Mouse (Mus musculus) gastrocnemius, adult 2 months (tissue): ENCODE measurements at regions not wholly inside any gene's neighbourhood (a gene's known extent, or its start where the extent isn't known, plus 50 kb on each side); places are given as distances from the start of the nearest gene placed in this dataset.

ENCODE experiments used
- DNase-seq: peaks from one replicate; pipeline ENCODE4 v3.0.0; 2022
- H3K27ac ChIP-seq: fragments of 200-600 bp; 2 replicates; pipeline ENCODE4 v1.8.1; 2022; ENCODE audit warnings: mild to moderate bottlenecking
- H3K4me3 ChIP-seq: fragments of 200-600 bp; 2 replicates; pipeline ENCODE4 v1.8.1; 2022; ENCODE audit warnings: mild to moderate bottlenecking, moderate library complexity
- CTCF ChIP-seq: fragments of 200-600 bp; IDR thresholded peaks from 2 replicates; pipeline ENCODE4 v1.8.1; 2022; ENCODE audit warnings: antibody characterized with exemption, mild to moderate bottlenecking, moderate library complexity
- intact Hi-C: fragments of 180-260 bp; cut with DNase I; formaldehyde crosslinking; loops from one replicate; pipeline ENCODE4 v1.15.1; 2025

DNA sequence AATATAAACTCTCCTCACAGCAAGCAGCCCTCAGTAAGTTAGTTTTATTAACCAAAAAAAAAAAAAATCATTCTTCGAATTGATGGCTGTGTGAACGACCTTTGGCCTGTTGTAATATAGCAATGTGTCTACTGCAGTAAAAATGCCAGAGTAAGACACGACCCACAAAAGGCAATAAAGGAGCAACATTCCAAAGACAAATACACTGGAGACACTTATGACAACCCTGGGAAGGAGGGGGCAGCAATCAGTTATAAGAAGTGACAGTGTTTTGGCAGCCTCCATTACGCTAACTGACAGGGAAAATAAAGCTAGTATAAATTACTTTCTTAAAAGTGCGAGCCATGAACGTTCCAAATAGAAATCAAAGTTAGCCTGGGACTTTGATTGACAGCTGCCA lies 185.9 kb upstream of the Ap5m1 start:
- intact Hi-C loops, result no loop called here
- no peak overlapping the region for H3K27ac ChIP-seq
- no peak for DNase-seq
- TF ChIP-seq CTCF, result no peak
- H3K4me3 ChIP-seq, result no peak overlapping the region

DNA sequence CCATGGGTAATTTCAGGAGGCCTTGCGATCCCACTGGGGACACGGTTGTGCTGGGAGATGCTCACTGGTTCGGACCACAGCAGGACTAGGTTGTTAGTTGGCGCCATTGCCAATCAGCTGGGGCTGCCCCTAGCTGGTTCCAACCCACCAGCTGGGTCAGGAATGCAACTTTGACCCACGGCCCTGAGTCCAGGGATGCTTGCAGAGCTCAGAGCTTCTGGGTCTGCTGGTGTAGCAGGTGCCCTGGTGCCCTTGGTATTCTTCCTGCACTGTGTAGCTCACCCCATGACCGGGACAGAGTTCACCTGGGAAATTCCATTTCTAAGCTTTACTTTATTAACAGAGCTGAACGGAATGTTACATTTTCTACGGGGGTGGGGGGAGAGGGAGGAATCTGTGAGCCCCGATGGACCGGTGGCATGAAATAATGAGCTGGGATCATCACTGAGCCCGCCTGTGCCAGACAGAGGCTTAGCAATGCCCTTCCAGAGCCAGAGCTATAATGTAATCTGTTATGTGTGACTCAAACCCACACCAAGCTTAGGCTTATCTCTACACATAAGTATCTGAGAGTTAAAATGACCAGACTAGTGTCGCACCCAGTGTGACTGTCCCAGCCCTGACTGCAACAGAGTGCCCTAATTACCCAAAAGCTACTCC lies 187.8 kb upstream of the Ap5m1 start:
- intact Hi-C loops, result no loop called here
- DNase-seq, result no peak
- Histone ChIP-seq H3K4me3 (no peak overlapping the region), H3K27ac (no peak overlapping the region)
- TF ChIP-seq CTCF, result no peak

DNA sequence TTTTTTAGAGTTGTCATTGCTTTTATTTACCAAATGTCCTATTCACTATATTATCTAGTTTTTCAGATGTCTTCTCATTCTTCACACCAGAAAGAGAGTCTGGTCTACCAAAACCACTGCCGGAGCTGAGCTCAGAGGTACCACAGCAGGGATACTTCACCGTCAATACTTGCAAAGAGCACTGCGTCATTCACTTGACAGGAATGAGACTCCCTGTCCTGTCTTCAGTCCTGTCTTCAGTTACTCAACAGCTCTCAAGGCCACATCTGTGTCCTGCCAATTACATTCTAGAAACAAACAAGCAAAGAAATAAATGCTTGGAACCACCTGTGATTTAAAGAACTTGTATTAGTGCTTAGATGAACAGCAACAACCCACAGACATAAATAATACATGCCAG lies 194.6 kb upstream of the Ap5m1 start:
- intact Hi-C loops, result no loop called here
- no peak for TF ChIP-seq CTCF

DNA sequence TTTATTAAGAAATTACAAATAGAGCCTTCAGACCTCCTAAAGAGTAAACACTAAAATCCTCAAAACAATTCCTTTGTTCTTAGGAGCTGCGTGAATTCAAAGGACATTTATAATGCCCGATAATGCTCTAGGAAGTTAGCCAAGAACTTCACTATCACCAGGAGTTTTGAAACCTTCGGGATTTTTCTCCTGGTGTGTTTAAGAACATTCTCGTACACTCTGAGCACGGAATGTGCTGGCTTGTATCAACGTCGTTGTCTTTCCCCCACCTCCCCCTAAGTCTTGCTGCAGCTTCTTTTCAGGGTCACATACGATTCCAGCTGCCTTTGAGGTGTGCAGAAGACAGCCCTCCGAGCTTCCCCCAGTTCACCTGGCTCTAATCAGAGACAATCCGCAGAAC lies 195.9 kb upstream of the Ap5m1 start:
- Histone ChIP-seq H3K4me3 (no peak overlapping the region), H3K27ac (no peak overlapping the region)
- intact Hi-C loops, result no loop called here
- no peak for DNase-seq
- TF ChIP-seq CTCF, result no peak

More for the DNA sequence above, 194.6 kb upstream of the Ap5m1 start:
- DNase-seq, result no peak
- Histone ChIP-seq H3K27ac (no peak overlapping the region), H3K4me3 (no peak overlapping the region)

DNA sequence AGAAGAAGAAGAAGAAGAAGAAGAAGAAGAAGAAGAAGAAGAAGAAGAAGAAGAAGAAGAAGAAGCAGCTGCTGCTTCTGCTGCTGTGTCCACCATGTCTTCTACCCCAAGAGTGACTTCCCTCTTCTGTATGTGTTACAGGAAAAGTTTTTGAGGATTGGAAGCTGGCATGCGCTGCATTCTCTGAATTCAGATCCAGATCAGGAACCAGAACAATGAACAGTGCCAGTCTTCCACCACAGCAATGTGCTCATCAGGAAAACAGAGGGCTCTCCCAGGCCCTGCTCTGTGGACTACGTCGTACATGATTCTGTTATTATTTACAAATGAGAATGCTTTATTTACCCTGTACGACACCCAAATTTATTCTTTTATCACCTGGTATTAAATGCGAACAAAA lies 181.8 kb upstream of the Otx2 start:
- TF ChIP-seq CTCF, result no peak
- Histone ChIP-seq H3K4me3 (no peak overlapping the region), H3K27ac (no peak overlapping the region)
- DNase-seq, result no peak
- intact Hi-C loops, result no loop called here

DNA sequence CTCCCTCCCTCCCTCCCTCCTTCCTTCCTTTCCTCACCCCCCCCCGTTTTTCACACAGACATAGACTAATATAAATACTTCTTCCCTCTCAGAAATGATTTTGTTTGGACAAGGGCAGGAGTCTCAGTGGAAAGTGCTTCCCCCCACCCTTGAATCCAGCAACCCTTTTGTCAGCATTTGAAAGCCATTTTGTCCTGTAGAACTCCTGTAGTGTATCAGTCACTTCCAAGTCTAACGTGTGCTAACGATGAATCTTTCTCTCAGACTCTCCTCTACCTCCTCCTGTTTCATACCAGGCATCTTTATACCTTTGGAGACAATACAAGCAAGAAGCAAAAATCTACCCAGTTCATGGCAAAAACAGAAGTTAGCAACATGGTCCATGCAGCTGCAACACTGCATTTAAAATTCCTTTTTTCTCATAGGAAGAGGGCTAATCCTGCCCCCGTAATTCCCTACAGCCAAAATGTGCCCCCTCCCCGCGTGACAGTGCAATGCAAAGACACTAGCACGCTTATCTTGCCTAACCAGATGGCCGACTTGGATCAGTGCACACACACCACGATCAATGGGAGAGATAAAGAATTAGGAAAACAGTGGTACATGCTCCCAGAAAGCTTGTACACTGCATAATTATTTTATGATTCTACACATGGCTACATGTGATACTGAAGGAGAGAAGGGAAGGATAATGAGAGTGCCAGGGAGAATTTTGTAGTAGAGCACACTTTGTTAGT lies 180.7 kb upstream of the Otx2 start:
- TF ChIP-seq CTCF, result no peak
- intact Hi-C loops, result no loop called here
- Histone ChIP-seq H3K4me3 (no peak overlapping the region), H3K27ac (no peak overlapping the region)
- DNase-seq, result no peak

DNA sequence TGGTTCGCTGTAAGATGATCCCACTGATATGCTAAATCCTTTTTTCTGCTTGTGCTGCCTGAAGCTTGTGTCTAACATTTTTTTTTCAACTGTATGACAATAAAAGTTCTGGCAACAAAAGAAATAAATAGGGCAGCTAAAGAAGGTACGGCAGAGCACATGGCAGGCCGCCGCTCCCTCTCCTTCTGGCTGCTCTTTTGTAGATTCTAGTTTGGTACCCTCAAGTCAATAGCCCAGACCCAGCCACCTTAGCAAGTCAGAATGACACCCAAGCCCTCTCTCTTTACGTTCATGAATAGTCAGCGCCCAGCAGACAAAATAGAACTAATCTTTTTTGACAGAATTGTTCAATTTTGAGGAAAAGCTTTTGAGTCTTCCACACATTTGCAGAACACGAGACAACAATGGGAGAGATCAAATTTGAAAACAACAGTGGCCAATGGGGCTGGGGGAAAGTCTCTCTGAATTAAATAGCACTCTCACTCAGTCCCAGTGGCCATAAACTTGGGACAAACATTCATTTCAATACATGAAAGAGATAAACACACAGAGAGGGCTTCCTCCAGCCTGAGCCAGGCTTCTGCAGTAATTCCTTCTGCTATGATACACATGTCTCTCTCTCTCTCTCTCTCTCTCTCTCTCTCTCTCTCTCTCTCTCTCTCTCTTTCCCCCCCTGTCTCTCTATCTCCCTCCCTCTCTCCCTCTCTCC lies 180.0 kb upstream of the Otx2 start:
- intact Hi-C loops, result no loop called here
- no peak overlapping the region for H3K27ac ChIP-seq
- TF ChIP-seq CTCF, result no peak
- no peak for DNase-seq
- H3K4me3 ChIP-seq, result no peak overlapping the region

DNA sequence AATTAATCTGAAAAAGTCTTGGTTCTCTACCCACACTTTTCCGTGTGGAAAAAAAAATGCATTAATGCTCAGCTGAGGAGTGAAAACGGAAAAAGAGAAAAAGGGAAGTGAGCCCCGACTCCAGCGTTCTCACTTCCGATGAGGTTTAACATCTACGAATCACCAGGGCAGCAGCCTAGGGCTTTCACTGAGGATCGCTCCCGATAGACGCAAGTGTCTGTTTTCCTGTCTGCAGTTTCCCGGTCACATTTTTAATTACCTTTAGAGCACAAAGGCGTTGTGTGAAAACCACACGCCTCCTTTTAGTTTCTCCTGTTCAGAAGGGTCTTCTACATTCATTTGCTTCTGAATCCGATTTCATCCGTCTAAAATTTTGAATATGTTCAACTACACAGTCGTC lies 179.2 kb upstream of the Otx2 start:
- no peak for DNase-seq
- intact Hi-C loops, result no loop called here
- H3K27ac ChIP-seq, result no peak overlapping the region
- no peak for TF ChIP-seq CTCF
- H3K4me3 ChIP-seq, result no peak overlapping the region

DNA sequence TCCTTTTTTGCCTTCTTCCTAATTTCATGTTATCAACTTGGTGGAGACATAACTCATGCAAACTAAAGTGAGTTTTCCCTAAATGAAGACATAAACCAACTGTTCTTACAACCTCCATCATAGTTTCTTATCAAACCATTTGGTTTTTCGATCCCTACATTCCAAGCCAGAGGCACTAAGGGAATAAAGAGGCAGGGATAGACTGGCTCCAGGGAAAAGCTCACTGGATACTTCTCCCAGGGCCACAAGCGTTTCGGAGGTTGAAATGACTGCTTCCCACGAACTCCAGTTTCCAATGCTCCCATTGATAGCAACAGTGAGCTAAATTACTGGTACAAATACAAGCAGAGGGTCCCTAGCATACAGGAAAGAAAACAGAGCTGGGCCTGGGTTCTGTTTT lies 178.4 kb upstream of the Otx2 start:
- no peak for TF ChIP-seq CTCF
- intact Hi-C loops, result no loop called here
- no peak for DNase-seq
- Histone ChIP-seq H3K4me3 (no peak overlapping the region), H3K27ac (no peak overlapping the region)

DNA sequence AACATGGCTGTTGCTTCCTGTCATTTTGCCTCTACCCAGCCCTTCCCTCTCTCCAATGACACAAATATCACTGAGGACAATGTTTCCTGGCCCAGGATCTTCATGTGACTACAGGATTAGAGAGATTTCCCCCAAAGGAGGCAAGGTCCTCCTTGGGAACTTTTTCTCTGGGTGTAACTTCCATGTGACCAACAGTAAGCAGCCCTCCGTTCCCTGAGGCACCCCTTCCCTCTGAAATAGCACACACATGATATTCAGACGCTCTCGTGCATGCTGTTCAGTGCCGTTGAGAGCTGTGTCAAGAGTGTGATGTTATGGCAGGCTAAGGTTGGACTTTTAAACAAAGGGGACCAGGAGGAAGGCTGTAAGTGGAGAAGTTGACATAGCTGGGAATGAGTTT lies 169.2 kb upstream of the Otx2 start:
- no peak for DNase-seq
- no peak overlapping the region for H3K27ac ChIP-seq
- H3K4me3 ChIP-seq, result no peak overlapping the region
- no peak for TF ChIP-seq CTCF
- intact Hi-C loops, result no loop called here

DNA sequence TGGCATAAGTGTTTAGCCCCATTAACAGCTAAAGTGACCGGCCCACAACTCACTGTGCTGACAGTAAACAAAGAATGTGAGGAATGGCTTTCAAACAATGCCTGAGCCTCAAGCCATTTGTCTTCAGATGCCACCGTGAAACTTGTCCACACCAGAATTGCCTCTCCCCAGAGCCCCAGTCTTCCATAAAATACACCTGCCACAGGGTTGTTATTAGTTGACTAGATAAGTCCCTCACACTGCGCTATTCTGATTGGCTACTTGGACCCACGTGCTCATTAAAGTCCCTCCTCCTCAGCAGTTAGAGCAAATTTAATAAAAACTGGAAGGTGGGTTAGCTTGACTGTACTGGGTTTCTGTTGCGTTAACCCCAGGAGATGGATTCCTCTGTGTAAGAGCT lies 167.7 kb upstream of the Otx2 start:
- Histone ChIP-seq H3K27ac (no peak overlapping the region), H3K4me3 (no peak overlapping the region)
- TF ChIP-seq CTCF, result no peak
- DNase-seq, result no peak
- intact Hi-C loops, result no loop called here

DNA sequence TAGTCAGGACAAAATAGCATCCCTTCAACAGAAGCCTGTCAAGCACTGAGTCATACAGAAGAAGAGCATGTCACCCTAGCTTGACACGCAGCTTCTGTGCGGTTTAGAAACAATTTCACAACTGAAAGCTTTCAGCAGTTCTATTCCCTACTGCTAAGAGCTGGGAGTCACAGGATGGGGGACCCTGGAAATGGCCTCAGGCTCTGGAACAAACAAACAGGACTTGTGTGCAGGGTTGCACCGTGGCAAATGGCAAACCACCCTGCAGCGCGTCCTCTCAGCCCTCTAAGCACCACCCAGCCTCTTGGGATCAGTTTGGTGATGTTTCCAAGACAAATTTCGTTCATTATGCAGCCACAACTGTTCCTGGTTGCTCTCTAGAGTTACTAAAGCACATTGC lies 163.6 kb upstream of the Otx2 start:
- no peak overlapping the region for H3K4me3 ChIP-seq
- no peak for TF ChIP-seq CTCF
- H3K27ac ChIP-seq, result no peak overlapping the region
- DNase-seq, result no peak
- intact Hi-C loops, result no loop called here

DNA sequence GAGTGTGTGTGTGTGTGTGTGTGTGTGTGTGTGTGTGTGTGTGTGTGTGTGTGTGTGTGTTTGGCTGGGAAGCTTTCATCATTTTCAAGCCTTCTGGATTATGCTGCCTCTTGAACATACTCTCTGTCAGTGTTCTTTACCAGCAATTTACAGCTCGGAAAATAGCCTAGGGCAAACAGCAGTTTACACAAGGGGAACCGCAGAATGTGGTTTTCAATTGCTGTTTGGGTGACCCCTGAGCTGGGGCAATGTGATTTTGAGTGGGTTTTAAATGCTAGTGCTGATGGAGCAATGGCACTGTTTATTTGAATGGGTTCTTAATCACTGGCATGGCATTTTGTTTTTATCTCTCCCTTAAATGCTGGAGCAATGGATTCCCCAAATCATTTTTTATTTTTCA lies 162.5 kb upstream of the Otx2 start:
- no peak overlapping the region for H3K27ac ChIP-seq
- no peak for DNase-seq
- intact Hi-C loops, result no loop called here
- no peak for TF ChIP-seq CTCF
- no peak overlapping the region for H3K4me3 ChIP-seq

DNA sequence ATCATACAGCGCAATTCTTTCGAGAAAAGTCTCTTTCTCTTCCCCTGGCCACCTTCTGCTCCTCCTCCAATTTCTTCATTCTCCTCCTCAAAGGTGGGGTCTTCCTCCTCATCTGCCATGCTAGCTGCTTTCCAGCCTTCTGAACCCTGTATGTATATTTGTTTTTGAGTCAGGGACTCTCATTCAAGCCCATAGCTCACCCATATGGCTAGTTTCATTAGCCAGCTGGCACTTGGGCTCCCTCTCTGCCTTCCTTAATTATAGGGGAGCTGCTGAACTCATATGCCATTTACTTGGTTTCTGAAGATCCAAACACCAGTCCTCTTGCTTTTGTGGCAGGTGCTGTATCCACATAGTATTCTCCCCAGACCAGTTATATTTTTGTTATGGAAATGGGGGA lies 160.8 kb upstream of the Otx2 start:
- intact Hi-C loops, result no loop called here
- no peak for TF ChIP-seq CTCF
- no peak overlapping the region for H3K27ac ChIP-seq
- DNase-seq, result no peak
- no peak overlapping the region for H3K4me3 ChIP-seq
